24 mouse cellular contexts compared by ENCODE assay signal in the genomic region with DNA sequence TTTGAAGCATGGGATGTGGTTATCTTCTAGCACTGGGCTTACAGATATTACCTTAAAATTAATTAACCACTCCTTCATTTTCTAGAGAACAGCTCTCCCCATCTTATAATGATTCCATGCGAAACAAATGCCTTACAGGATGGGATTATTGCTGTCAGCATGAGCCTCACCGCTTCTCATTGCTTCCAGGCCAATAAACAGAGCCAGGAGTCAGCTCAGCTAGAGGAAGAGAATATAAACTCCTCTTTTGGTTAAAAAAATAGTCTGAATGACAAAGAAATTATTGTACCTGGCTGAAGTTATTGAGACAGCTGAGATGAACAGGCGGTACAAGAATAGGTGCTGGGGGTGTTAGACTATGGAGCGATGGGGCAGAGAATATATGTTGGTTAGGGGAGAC.
DNase-seq lines count a peak whose midpoint lies in the region; ATAC-seq and TF ChIP-seq lines count a peak whose summit lies in the region.
"Had no signal": no experiment of that assay in that cellular context is flagged by ENCODE, and none has a peak within 500 bp of the region (broad histone marks: within the 10 kb centered on the region; RNA-seq: fewer than 3 reads in every experiment).

No protein-coding gene starts in this region.

- no peak overlapping the region for H3K4me2 ChIP-seq in forebrain, postnatal 0 days (ENCODE audit: low read depth)
- H3K4me2 ChIP-seq: embryonic facial prominence, embryonic 12.5 days; embryonic facial prominence, embryonic 15.5 days; forebrain, embryonic 12.5 days; forebrain, embryonic 15.5 days; heart, embryonic 11.5 days; hindbrain, embryonic 13.5 days; intestine, embryonic 15.5 days had no signal

- H3K9me3 ChIP-seq in forebrain, postnatal 0 days (ENCODE audit: low read length), result no peaks in the 10 kb centered on the region
- H3K9me3 ChIP-seq: embryonic facial prominence, embryonic 12.5 days; embryonic facial prominence, embryonic 15.5 days; forebrain, embryonic 12.5 days; forebrain, embryonic 15.5 days; hindbrain, embryonic 10.5 days; hindbrain, embryonic 13.5 days; intestine, embryonic 15.5 days had no signal

- no peak overlapping the region for H3K9ac ChIP-seq in forebrain, postnatal 0 days
- H3K9ac ChIP-seq: embryonic facial prominence, embryonic 12.5 days; embryonic facial prominence, embryonic 15.5 days; forebrain, embryonic 12.5 days; forebrain, embryonic 15.5 days; hindbrain, embryonic 13.5 days; intestine, embryonic 15.5 days had no signal

- TF ChIP-seq CTCF in forebrain, postnatal 0 days (IDR thresholded peaks at IDR 0.05; ENCODE audit: low read depth), result no peak

- H3K36me3 ChIP-seq in forebrain, postnatal 0 days (ENCODE audit: insufficient read depth), result no peaks in the 10 kb centered on the region
- H3K36me3 ChIP-seq: embryonic facial prominence, embryonic 12.5 days; embryonic facial prominence, embryonic 15.5 days; forebrain, embryonic 12.5 days; forebrain, embryonic 15.5 days; hindbrain, embryonic 10.5 days; hindbrain, embryonic 13.5 days; intestine, embryonic 15.5 days had no signal

- no peaks in the 10 kb centered on the region for H3K27me3 ChIP-seq in forebrain, postnatal 0 days (ENCODE audit: insufficient read depth, low read length)
- H3K27me3 ChIP-seq: embryonic facial prominence, embryonic 12.5 days; embryonic facial prominence, embryonic 15.5 days; forebrain, embryonic 12.5 days; forebrain, embryonic 15.5 days; hindbrain, embryonic 13.5 days; intestine, embryonic 15.5 days had no signal

- no peak overlapping the region for H3K27ac ChIP-seq in forebrain, postnatal 0 days (ENCODE audit: low read depth, low read length)
- H3K27ac ChIP-seq: embryonic facial prominence, embryonic 12.5 days; embryonic facial prominence, embryonic 15.5 days; forebrain, embryonic 12.5 days; forebrain, embryonic 15.5 days; gastrocnemius, adult 2 months; hindbrain, embryonic 10.5 days; hindbrain, embryonic 13.5 days; intestine, embryonic 15.5 days had no signal

- WGBS in forebrain, postnatal 0 days, result 79% methylated on average over 4 of the region's 4 CpGs

- peak; percentile 66 for DNase-seq in cerebellum, adult 9-10 months
- DNase-seq in cerebellum, adult 11 months, result no peak
- DNase-seq in cerebellum, postnatal 10 days, result peak; percentile 62 to 71
- DNase-seq in retina, embryonic 14.5 days (ENCODE audit: low spot score), result peak; percentile 27
- DNase-seq in forebrain, postnatal 0 days, result no peak
- DNase-seq: adrenal gland, adult 2 months; adrenal gland, postnatal 14 days; gastrocnemius, adult 2 months; gastrocnemius, postnatal 14 days; heart, adult 11 months; heart, postnatal 36 days; kidney, adult 11 months; kidney, adult 8-10 months had no signal

- ATAC-seq in erythroid progenitor cell, adult 5-6 weeks (replicated peaks; ENCODE audit: low FRiP score, poor library complexity, severe bottlenecking), result no peak
- no peak for ATAC-seq in forebrain, postnatal 0 days
- ATAC-seq: CD4-positive, CD25-positive, alpha-beta regulatory T cell, adult 4 months; forebrain, embryonic 15.5 days; hindbrain, embryonic 16.5 days; intestine, embryonic 15.5 days had no signal

- H3K4me1 ChIP-seq in forebrain, postnatal 0 days (ENCODE audit: insufficient read depth), result no peaks in the 10 kb centered on the region
- H3K4me1 ChIP-seq: embryonic facial prominence, embryonic 12.5 days; embryonic facial prominence, embryonic 15.5 days; forebrain, embryonic 12.5 days; forebrain, embryonic 15.5 days; hindbrain, embryonic 10.5 days; hindbrain, embryonic 13.5 days; intestine, embryonic 15.5 days had no signal

- no peak overlapping the region for H3K4me3 ChIP-seq in forebrain, postnatal 0 days (ENCODE audit: low read depth, low read length)
- H3K4me3 ChIP-seq: embryonic facial prominence, embryonic 12.5 days; embryonic facial prominence, embryonic 15.5 days; forebrain, embryonic 12.5 days; forebrain, embryonic 15.5 days; gastrocnemius, adult 2 months; hindbrain, embryonic 10.5 days; hindbrain, embryonic 13.5 days; intestine, embryonic 15.5 days had no signal

Comparison
In these comparisons a context has a peak if more than half of its experiments do, and no peak if none do; other contexts are left out.
1. DNase-seq: peak in cerebellum, adult 9-10 months (single experiment), cerebellum, postnatal 10 days (2 of 2) and retina, embryonic 14.5 days (single experiment); none in cerebellum, adult 11 months (single experiment) and forebrain, postnatal 0 days (single experiment).